Mouse (Mus musculus) cerebellum, postnatal 14 days (tissue): ENCODE data around the gene C530008M17Rik.

Experiments used
- DNase-seq, 2 experiments: peaks; one replicate each; pipeline ENCODE4 v3.0.0; 2021; ENCODE audit warnings: mixed read lengths in 2 of 2

Gene C530008M17Rik

DNA sequence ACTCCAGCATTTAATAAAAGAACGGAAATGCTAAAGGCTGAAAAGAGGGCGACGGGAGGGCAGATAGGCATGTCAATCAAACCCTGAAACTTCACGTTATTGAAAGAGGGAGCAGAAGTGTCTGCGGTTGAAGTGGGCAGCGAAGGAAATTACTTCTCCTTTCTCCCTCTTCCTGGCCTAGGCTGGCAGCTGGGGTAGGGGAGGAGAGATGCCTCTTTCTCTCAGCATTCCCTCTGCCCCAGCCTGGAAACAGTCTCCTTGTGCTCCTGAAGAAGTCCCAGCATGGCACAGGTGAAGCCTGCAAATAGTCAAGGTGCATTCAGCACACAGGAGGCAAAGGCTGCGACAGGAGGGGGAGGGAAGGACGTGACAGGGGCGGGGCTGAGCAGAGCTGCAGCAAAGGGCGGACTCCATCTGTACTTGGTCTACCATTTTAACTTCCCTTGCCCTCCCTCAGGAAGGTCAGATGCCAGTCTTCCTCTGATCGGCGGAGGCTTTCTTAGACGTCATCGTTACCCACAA lies 122.8 kb downstream of the C530008M17Rik start:
- no peak for DNase-seq

DNA sequence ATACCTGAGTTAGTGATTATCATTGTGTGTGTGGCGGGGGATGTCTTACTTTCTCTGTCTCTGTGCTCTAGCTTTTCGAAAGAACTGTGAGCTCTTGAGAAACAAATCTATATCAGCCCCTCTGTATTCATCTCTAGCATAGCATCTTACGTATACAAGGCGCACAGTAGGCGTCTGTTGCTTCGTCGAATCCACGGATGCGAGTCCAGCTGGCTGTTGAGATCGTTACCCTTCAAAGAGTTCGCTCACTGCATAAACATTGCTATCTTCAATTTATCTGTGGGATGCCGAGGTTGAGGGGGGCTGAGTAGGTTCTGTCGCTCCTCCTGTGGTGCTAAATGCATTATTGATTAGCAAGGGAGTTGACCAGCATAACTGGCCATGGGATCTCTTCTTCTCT lies 125.6 kb downstream of the C530008M17Rik start:
- DNase-seq, result no peak

DNA sequence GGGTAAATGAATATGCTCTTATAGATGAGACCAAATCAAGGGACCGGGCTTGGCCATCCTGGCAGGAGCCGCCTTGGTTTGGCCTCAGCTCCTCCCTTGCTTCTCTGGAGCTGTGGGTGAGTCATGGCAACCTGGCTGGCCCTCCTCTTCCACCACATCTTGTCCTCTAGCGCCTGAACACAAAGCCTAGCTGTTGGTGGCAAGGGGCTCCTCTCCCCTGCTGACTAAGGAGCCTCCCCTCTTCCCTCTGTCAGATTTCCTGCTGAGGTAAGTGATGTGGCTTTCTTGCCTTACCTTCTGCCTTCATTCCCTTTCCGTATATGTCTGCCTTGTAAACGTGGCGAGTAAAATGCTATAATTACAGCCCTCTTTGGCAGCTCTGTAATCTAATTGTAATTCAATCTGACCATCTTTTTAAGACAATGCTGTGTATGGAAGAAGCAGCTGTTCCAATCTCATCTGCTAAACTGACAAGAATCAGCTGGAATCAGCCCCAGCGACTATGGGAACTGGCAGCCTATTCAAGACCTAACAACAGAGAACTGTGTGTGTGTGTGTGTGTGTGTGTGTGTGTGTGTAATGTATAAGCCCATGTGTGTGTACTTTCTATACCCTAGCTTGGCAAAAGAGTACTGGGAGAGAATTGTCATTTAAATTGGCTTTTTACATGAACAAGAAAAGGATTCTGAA lies 126.2 kb downstream of the C530008M17Rik start:
- DNase-seq, result peak; percentile 41 to 47

DNA sequence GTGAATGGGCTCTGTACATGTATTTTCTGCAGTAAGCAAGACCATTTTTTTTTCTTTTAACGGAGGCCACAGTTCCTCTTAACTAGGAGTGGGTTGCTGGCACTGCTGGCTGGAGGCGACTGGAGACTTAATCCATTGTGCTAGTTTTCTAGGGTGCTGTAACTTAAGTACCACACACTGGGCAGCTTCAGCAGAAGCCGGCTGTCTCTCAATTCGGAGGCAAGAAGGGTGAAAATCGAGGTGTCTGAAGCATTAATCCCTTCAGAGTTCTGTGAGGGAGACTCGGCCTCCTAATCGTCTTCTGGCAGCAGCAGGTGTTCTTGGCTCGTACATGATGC lies 126.8 kb downstream of the C530008M17Rik start:
- no peak for DNase-seq

DNA sequence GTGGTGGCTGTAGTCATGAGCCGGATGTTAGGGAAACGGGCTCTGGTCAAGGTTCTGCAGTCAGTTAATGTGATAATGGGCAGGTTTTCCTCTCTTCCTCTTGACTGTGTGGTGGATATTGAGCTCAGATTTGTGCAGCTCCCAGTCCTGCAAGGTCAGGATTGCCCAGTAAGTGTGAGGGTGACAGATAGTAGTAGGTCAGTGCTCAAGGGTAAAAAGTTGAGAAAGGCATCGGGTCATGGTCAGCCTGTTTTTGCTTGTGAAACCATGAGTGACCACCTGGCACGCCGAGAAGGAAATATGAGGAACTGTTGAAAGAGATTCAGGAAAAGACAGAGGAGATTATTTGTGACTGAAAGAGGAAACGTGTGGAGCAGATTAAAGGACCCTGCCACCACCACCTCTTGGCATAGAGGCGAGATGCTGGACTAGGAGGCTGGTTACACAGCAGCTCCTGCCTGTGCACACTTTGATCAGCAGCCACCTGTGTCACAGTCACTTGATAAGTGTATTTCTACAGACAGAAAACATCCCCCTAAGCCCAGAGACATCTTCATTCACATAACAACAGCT lies 127.9 kb downstream of the C530008M17Rik start:
- no peak for DNase-seq

DNA sequence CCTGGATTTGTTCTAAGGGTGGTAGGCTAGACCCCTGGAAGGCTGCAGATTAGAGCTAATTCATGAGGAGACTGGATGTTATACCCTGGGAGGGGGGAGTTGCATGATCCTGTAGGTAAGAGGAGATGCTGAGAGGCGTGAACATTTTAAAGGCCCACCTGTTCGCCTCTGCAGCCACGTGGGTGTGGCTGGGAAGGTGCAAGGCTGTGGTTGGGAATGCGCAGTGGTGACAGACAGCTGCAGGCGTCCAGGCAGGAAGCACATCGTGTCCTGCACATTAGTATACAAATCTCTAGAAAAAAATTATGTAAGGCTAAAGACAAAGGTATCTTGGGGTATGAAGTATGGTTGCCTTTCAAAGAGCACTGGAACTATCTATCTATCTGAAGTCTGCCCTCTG lies 128.7 kb downstream of the C530008M17Rik start:
- DNase-seq, result no peak

DNA sequence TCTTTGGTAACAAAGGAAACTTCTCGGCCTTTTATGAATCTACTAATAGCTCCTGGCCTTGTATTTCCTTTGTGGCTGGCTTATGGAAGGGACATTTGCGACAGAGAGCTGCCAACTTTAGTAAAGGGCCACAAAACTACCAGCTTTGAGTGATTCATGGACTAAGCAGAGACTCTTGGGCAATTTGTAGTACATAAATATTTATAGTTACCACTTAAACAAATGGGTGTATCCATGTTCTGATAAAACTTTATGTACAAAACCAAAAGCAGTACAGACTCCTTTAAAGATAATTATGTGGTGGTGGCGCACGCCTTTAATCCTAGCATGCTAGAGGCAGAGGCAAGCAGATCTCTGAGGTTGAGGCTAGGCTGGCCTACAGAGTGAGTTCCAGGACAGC lies 133.6 kb downstream of the C530008M17Rik start:
- DNase-seq, result no peak

DNA sequence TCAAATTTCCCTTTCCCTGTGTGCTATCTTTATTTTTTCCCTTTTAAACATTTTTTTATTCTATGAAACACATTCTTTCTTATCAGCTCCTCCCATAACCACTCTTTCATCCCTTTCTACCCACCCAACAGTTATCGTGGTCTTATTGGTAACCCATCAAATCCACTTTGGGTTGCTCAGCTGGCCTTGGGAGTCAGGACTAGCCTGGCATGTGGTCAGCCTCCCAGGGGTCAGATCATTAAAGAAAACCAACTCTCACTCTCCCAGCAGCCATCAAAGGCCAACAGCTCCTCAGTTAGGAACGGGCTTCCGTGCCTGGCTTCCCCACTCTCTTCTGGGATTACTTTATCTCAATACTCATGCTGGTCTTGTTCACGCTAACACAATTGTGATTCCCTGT lies 135.0 kb downstream of the C530008M17Rik start:
- DNase-seq, result no peak

DNA sequence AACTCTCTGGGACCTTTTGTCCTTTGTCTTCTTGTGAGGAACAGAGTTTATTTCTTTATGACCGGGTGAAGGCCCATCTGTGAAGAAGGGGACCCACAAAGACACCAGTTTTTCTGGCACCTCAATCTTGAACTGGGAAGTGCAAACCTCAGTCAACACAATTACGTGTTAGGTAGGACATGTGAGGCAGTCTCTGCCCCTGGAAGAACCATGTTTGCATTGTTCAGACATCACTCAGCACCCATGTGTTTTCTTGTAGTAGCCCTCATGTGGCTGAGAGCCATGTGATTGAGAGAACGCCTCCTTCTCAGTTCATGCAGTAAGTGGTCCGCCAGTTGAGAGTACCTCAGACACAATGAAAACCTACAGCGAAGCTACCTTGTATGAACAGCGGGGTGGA lies 136.4 kb downstream of the C530008M17Rik start:
- DNase-seq, result no peak

DNA sequence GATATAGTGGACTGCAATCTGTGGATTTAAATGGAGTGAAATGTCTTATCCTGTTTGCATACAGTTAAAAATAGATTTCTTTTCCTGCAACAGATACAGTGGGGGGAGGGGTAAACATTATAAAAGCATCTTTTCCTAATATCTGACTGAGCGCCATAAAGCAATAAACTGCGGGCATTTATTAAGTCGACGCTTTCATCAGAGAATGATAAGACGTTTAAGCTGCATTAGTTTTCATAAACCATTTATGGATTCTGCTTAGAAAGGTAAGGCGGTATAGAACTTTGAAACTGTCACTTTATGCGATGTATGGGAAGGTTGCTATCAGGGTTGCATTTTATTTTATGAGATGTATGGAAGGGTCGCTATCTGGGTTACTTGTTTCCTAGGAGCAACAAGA lies 141.7 kb downstream of the C530008M17Rik start:
- DNase-seq, result no peak

DNA sequence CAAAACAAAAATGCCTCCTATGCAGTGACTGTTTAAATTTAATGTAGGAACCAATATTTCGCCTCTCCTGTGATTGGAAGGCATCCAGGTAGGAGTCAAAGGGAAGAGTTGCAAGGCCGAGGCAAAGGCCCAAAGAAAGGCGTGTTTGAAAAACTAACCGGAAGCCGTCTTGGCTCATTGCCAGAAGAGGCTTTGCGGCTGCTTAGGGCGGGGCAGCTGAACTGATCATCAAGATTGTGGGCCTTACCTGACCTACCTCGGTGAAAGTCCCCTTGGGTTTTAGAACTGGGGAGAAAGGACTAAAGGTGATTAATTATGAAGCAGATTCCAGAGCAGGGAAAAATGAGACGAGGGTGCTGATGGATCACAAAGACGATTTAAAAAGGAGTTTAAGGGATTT lies 143.2 kb downstream of the C530008M17Rik start:
- peak in 1 of 2 experiments; percentile 31 for DNase-seq

DNA sequence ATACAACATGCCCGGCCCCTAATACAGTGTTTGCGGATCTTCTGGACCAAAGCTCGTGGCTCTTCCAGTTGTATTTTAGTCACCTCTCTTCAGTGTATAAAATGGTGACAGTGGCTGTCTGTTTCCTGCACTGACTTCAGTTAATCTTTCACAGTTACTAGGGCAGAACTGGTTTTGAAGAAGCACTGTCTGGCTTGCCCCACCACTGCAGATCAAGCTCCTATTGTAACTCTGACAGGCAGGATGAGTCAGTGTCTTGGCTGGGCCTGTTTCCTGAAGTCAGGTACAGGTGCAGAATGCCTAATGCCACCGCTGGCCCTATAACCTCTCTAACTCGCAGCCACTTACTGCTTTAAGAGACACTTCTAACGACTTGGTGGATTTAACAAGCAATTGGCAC lies 152.7 kb downstream of the C530008M17Rik start:
- no peak for DNase-seq

DNA sequence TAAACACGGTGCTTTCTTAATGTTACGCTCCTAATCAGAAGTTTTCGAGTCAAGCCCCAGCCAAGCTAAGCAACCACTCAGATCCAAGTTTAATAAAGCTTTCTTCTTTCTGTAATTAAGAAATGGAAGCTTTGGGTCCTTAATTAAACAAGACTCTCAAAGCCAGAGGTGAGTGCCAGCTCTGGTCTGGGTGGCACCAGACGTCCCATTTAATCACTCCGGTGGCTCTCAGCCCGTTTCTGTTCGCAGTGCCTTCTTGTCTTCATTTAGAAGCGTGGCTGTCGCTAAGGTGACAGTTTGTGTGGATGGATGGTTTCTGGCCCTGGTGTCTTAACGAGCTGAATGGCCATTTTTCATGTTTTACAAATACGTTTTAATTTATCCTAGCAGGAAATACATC lies 158.7 kb downstream of the C530008M17Rik start:
- DNase-seq, result peak; percentile 50 to 74

DNA sequence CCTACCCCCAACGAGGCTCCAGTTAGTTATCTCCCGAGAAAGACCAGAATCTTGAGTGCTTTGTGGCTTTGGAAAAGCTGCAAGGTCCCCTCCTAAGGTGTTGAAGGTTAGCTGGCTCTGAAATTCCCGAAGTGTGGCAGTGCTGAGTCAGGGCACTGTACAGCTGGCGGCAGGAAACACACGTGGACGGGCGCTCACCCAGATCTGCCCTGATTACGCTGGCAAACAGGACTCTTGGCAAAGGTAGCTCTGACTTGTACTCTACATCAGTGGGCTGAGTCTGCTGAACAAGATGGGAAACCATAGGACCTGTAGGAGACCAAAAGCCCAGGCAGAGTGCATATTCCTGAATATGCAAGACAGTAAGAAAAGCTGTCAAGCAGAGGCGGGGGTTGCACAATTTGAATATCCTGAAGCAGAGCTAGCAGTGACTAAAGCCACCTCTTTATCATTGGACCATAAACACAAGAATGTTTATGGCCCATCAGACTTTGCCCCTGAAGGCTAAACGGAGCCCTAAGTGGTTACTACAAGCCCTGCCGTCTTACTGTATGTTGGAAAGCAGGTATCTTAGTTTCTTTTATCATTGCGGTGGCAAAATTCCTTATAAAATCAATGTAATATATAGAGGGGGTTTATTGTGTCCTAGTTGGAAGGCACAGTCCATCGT lies 159.6 kb downstream of the C530008M17Rik start:
- DNase-seq, result peak; percentile 63 to 73

DNA sequence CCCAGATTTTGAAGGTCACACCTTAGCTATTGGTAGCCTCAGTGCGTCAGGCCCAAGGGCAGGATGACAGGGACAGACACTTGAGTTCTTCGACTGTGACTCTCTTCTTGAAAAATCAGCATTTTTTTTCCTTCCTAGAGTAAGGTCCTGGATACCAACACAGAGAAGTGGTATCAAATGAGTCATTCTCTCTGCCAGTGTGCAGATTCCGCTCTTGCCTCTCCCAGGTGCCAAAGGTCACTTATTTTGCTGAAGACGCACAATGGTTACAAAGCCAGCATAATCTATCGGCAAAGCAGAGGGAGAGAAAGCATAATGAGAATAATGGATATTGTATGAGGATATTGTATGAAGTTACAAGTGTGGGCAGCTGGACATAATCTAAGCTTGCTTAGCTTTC lies 160.4 kb downstream of the C530008M17Rik start:
- no peak for DNase-seq

DNA sequence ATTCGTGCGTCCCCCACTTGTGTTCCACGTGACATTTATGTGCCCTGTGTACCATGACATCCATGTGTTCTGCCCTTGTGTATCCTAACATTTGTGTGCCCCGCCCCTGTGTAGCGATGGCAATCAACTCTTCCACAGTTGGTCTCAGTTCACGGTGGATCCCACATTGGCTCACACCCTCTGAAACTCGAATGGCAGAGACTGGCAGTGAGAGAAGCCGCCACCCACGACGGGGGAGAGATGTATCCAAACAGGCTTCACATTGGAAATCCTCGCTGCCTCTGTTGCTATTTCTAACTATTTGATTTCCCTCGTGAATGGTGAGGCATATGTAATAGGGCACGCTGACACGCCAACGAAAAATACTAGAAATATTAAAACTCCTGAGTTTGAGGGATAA lies 161.4 kb downstream of the C530008M17Rik start:
- no peak for DNase-seq

DNA sequence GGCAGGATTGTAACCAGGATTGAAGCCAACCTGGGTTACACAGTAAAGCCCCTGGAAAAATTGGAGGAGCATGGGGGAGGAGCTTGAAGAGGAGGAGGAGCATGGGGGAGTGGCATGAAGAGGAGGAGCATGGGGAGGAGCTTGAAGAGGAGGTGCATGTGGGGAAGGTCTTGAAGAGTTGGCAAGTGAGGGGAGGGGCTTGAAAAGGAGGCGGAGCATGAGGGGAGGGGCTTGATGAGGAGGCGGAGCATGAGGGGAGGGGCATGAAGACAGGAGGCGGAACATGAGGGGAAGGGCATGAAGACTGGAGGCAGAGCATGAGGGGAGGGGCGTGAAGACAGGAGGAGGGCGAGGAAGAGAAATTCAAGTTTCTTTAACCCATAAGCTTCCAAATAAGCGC lies 162.5 kb downstream of the C530008M17Rik start:
- no peak for DNase-seq

DNA sequence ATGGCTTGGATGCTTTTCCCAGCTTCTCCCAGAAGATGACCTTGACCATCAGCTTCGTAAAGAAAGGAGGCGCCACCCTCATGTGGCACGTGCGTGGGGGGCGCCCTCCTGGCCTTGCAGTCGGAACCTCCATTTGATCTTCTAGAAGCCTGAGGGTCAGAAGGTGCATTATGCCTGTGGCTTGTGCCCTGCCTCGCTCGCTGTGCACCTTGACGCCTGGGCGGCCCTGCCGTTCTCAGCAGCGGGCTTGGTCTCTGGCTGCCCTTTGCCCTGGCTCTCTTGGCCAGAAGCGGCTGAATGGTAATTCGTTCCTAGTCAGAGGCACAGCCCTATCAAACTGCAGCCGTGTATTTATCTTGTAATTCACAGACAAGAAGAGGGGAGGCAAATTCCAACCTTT lies 165.8 kb downstream of the C530008M17Rik start:
- no peak for DNase-seq

DNA sequence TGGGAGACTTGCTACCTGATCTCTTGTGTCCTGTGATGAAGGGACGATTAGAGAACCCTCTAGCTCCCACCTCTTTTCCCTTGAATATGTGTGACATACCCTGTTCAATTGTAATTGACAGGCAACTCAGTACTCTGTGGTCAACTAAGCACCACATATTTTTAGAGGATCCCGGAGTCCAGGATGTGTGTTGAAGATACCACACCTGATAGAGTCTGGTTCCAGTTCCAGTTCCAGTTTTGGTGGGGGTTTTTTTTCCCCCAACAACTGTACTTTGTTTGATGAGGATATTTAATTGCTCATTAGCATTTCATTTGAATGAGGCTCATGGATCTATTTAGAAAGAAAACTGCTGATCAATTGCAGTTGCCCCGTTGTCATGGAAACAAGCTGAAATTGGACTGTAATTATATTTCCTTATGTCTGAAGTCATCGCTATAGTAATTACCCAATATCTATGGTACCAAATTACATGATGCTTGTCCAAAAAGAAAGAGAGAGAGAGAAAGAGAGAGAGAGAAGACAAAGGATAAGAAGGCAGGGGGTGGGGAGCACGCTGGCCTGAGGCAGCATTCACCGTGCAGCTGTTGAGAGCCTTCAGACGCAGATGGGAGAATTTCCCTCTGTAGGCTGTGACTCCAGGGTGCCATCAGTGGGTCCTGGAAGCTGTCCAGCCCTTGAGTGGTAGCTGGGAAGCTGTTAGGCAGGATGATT lies 172.4 kb downstream of the C530008M17Rik start:
- DNase-seq, result no peak

DNA sequence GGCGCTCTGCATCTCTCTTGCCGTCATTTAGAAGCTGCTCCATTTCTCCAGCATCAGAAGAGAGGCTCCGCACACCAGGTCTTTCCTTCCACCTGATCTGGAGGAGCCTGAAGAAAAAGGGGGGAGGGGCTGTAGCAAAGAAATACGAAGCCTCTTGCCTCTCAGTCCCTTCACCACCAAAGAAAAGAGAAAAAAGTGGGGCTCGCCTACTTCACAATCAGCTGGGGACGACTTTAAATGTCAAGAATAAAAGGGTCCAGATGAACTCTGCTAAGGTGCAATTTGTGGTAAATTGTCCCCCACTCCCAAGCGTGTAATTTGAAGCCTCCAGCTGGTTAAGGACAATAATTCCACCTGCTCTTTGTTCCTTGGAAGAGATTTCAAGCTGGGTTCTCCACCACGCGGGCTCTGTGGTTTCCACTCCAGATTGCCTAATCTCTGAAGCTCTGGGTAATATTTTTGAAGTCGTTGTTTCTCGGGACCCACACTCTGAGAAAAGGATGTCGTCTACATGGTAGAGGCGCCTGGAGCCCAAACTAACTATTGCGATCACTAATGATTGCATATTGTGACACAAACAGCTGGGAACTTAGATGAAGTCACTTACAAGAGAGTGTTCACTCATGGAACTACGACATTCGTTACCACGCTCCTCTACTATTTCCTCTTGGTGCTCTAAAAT lies 176.4 kb downstream of the C530008M17Rik start:
- DNase-seq, result no peak

DNA sequence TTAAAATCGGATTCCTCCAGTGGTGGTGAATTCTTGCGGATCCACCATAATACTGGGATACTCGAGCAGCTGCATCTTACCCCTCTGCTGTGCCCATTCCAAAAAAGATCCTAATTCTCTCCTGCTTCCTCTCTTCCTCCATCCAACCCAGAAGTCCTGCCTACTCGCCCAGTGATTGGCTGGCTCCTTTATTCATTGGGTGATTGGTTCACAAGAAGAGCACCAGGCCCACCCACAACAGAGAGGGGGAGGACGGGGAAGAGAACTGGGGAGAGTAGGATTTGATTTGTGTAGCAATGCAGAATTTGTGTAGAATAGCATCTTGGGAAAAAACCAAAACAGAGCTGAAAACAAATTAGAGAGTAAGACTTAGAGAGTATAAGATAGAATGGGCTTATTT lies 180.7 kb downstream of the C530008M17Rik start:
- no peak for DNase-seq

DNA sequence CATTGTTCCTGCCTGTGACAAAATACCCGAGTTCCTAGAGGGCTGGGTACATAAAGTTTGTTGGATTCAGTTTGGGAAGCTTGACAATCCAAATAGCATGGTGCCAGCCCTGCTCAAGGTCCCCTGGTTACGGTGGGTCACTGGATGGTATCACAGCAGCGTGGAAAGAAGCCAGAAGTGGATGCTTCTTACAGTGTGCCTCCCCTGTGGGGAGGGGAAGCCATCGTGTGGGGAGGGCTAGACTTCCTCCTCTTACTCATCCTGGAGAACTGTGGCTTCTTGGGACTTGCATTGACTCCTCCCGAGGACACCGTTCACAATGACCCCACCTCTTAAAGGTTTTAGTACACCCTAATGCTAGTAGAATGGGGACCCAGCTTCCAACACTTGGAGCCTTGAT lies 183.5 kb downstream of the C530008M17Rik start:
- DNase-seq, result no peak

DNA sequence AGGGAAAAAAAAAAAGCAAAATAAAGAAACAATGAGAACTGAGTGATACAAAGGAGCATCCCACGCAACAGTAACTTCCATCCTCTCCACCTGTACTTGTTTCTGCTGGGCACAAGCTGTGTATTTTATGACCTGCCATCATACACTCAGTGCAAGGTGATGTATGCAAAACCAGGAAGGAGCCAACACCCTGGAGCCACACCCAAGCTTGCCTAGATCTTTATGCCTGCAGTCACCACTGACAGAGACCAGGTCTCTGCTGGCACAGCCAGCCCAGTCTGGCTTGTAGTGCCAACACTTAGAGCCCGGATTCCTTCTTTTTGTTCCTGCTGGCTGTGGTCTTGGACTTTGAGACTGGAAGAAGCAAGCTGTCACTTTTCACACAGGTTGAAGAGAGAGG lies 185.5 kb downstream of the C530008M17Rik start:
- no peak for DNase-seq
